Mouse (Mus musculus) gastrocnemius, postnatal 36 days (tissue): ENCODE data around the gene Itga9. TPM values are rescaled to one million over a fixed set of nuclear protein-coding genes. Genes with fewer than 3 reads are reported as not detected.

Source experiments
- DNase-seq, 2 experiments: peaks; one replicate each; pipeline ENCODE4 v3.0.0; 2022
- intact Hi-C: fragments of 180-260 bp; cut with DNase I; formaldehyde crosslinking; loops from one replicate; pipeline ENCODE4 v1.15.1; 2025
- total RNA-seq, 2 experiments: library from RNA; stranded (reverse); gene quantifications; 2 replicates each; pipeline ENCODE4 v1.2.3; 2021

The Itga9 gene
- total RNA-seq, 2 experiments from 2014 or later = 5.8 TPM

GRCm38 (mm10) chr9:118759462-118759861, 153.0 kb downstream of the Itga9 start:
- intact Hi-C loops = no loop called here
- DNase-seq = no peak

DNA sequence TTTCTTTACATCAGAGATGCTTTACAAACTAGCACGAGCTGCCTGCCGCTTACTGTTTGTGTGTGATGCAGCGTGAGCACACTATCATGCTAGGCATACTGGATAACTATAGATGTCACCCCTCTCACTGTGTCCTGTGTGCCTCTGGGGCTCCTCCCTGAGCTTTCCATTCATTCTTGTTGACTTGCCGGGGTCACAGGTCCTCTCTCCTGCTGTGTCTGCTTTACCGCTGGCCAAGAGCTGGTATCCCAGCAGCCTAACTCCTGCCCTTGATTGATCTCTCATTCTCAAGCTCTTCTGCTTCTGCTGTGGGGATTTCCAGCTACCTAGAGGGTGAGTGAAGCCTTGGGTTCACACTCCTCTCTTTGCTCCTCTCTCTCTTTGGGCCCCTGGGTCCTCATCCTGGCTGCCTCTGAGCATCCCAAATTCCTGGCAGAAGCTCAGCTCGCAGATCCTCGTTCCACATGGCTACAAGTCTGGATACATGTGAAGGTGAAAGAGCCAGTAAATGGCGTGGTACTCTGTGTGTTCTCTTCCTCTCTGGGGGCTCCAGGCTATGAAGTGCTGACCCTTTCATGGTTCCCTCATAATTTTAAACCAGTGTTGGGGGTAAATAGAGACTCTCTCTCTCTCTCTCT, 155.6 kb downstream of the Itga9 start:
- intact Hi-C loops = no loop called here
- peak in 1 of 2 experiments; percentile 18 for DNase-seq

- peak in 1 of 2 experiments; percentile 26 for DNase-seq
- intact Hi-C loops = no loop called here
Observed at GRCm38 (mm10) chr9:118762759-118763158, 156.3 kb downstream of the Itga9 start.

DNA sequence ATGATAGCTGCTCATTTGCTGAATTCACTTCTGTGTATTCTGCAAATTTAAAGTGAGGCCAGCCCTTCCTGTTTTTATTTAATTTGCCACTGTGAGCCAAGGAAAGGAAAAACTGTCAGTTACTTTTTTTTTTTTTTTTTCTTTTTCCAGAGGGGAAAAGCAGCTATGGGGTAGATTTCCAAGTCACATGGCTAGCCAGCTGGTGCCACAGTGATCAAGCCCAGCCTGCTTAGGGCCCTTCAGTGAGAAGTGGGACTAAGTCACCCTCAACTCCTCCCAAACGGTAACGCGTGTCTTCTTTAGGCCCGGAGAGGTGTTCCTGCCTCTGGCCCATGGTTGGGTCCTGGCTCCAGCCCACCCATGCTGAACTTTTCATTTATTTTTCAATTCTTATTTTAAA, 156.7 kb downstream of the Itga9 start:
- intact Hi-C loops = no loop called here
- DNase-seq = peak in 1 of 2 experiments; percentile 9

DNA sequence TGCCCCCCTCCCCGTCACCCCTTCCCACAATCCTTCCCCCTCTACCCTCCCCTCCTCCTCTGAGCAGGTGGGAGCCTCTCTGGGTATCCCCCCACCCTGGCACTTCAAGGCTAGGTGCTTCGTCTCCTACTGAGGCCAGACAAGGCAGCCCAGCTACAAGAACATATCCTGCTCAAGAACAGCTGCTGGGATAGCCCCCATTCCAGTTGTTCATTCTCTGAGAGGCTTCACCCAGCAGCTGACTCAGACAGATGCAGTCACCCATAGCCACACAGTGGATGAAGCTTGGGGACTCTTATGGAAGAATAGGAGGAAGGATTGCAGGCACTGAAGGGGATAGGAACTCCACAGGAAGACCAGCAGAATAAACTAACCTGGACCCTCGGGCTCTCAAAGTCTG, 157.2 kb downstream of the Itga9 start:
- no peak for DNase-seq
- intact Hi-C loops = no loop called here

DNA sequence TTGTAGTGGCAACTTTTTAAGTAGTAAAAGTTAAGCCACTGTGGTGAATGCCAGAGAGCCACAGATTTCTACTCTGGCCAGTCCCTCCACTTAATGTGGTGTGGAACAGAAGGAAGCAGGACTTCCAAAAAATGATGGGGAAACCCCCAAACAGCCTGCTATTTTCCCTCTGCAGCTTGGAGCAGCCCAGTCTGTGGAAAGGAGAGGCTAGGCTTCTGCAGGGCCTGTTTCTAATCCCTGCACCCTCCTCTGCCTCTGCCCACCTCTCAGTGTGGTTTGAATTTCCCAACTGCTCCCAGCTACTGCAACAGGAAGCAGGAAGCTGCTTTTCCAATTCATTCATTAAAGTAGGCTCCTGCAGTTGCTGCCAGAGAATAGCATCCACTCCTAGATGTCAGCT, 158.6 kb downstream of the Itga9 start:
- intact Hi-C loops = no loop called here
- no peak for DNase-seq

DNA sequence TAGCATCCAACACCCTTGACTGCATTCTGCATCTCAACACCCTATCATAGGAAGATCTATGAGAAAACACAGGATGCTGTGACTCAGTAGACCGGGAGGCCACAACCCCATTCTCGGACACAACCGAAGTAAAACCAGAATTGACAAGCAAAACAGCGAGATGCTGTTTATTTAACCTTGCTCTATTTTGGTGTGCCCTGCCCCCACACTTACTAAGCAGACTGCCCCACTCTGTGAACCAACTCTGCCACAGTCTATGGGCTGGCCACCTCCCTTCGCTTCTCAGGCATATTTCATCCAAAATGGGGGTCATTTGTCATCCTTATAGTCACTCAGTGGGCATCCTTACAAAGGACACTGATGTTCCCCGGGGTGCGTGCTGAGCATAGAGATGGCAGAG, 160.5 kb downstream of the Itga9 start:
- no peak for DNase-seq
- intact Hi-C loops = no loop called here

- intact Hi-C loops = no loop called here
- DNase-seq = no peak
Observed at GRCm38 (mm10) chr9:118768596-118768995, 162.1 kb downstream of the Itga9 start.

DNA sequence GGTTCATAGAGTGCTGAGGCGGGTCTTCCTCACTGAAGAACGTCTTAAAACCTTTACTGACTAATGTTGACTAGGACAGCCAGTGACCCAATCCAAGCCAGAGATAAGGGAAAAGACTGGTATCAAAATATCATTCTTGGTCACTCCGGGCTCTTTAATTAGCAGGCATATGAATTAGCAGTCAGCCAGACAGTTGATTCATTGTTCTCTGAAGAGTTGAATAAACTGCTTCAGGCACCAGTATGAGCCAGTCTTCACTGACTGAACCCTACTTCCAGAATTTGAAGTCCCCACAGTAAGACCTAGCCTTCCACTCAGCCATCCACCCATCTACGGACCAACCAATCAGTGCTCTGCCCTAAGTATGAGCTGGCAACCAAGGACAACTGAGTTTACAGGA, 163.9 kb downstream of the Itga9 start:
- intact Hi-C loops = no loop called here
- DNase-seq = no peak

- intact Hi-C loops = no loop called here
- no peak for DNase-seq
Observed at GRCm38 (mm10) chr9:118774676-118775075, 168.2 kb downstream of the Itga9 start.

DNA sequence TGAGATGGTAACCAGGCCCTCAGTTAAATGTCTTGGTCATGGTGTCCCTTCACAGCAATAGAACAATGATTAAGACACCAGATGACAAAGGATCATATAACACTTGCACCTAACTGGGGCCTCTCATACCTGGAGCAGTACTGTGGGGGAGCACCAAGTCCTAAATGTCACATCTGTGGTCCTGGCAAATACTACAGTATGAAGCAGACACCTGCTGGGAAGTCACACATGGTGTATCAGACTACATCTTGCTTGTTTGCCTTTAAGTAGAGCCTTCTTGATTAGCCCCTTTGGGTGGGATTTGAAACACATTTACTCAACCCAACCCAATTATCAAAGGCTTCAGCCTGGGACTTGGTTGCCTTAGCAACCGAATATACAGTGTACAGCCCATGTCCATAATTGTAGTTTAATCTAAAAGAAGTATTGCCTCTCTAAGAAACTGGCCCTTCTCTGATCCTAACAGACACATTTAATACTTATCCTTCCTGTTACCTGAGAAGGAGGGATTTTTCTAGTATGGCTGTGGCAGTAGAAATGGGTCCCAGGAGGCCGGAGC, 170.5 kb downstream of the Itga9 start:
- intact Hi-C loops = no loop called here
- DNase-seq = no peak

DNA sequence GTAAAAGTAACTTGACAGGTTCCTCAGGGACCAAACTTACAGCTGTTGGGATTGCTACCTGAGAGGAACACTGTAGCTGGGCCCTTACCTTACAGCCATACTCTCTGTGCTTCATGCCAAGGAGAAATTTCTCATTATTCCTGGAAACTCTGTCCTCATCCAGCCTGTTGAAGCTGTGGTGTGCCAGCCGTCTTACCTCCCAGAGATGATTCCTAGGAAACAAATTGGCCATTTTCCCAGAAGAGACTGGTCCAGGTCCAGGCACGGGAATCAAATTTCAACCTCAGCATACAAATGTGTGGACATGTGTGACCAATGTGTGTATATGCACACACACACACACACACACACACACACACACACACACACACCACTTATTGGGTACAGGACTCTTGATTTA, 172.1 kb downstream of the Itga9 start:
- DNase-seq = no peak
- intact Hi-C loops = no loop called here

DNA sequence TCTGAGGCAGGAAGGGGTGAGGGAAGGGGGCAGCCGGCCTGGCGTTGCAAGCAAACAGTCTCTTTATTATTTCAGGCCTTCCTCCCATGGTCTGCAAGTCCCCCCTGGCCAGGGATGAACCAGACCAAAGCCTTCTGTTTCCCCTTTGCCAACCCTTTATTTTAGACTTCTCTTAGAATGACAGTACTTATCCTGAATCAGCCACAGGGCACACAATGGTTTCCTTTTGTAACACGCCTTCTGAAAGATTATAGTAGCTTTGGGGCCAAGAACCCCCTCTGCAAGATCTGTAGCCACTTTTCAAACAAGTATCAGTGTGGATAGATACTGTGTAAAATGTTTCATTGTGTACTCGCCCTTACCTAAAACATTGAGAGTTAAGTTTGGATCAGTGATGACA, 178.1 kb downstream of the Itga9 start:
- no peak for DNase-seq
- intact Hi-C loops = no loop called here

DNA sequence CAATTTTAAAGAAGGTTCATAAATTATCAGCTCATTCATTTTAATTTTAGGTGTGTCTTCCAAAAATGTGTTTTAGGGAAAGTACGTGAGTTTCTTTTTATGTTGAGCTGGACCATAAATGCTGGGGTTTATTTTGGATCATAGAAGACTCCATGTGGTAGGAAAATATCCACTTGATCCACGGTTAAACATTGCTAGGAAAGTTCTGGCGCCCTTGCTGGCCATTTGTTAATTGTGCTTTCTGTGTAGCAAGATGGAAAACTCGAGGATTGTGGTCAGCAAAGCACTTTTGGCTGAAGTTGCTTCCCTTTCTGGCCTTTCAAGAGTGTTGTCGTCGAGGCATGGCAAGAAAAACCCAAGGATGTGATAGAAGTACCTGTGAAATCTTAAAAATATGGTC, 179.3 kb downstream of the Itga9 start:
- intact Hi-C loops = no loop called here
- no peak for DNase-seq

- intact Hi-C loops = no loop called here
- DNase-seq = no peak
Observed at GRCm38 (mm10) chr9:118788869-118789281, 182.4 kb downstream of the Itga9 start.

DNA sequence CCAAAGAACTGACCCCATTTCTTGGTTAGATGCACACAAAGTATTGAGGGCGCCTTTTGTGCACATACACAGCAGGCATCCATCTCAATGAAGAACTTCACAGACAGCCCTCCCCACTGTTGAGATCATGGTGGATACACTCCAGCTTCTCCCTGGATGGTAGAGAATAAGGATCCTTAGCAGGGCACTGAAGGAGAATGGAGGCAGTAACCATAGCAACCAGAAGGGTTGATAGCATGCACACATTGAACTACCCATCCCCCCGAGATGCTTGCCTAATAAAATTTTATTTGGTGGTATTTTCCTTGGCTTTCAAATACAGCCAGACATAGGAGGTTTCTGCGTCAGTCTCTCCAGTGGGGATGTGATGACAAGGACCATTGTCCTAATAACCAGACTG, 184.7 kb downstream of the Itga9 start:
- no peak for DNase-seq
- intact Hi-C loops = no loop called here

DNA sequence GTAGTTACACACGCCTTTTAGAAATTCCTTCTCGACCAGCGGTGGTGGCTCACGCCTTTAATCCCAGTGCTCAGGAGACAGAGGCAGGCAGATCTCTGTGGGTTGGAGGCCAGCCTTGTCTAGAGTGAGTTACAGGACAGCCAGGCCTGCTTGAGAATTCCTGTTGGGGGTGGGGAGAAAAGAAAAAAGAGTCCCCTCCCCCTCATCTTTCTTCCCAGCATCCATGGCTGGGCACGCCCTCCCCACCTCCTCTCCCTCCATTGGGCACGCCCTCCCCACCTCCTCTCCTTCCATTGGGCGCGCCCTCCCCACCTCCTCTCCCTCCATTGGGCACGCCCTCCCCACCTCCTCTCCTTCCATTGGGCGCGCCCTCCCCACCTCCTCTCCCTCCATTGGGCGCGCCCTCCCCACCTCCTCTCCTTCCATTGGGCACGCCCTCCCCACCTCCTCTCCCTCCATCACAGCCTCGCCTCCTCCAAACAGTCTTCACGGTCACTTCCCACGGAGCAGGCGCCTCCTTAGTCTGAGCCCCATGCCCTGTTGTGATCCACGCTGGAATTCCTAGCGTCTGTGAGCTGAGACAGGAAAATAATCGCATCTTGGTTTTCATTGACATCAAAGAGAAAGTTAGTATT, 186.8 kb downstream of the Itga9 start:
- DNase-seq = no peak
- intact Hi-C loops = no loop called here

GRCm38 (mm10) chr9:118794668-118795067, 188.2 kb downstream of the Itga9 start:
- DNase-seq = no peak
- intact Hi-C loops = no loop called here

- DNase-seq = no peak
- intact Hi-C loops = no loop called here
Observed at GRCm38 (mm10) chr9:118795304-118795703, 188.8 kb downstream of the Itga9 start.

DNA sequence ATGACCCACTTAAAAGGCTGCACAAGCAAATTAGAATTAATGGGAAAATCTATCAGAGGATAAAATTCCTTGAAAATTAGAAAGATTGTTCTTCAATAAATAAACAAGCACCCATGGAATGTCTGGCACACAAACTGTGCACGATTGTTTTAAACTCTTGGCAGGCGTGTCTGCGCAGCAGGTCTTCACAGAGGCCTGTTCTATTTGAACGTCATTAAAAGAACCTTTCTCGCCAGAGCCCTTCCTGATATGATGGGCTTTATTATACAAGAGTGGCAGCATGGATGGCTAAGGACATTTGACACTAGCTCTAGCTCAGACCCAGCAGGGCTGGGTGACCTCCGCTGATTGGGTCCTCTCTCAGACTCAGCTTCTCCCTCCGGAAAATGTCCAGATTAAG, 192.6 kb downstream of the Itga9 start:
- no peak for DNase-seq
- intact Hi-C loops = no loop called here

GRCm38 (mm10) chr9:118801176-118801909, 194.9 kb downstream of the Itga9 start:
- DNase-seq = no peak
- intact Hi-C loops = no loop called here

- intact Hi-C loops = no loop called here
Observed at GRCm38 (mm10) chr9:118801910-118802287, 195.4 kb downstream of the Itga9 start.

More at GRCm38 (mm10) chr9:118801910-118802287, 195.4 kb downstream of the Itga9 start:
- no peak for DNase-seq
